Mouse (Mus musculus): ENCODE results near the gene Arntl. TPM values are rescaled to one million over a fixed set of nuclear protein-coding genes. Genes with fewer than 3 reads are reported as not detected.
A peak's percentile ranks its signal among the peaks of the same experiment; 100 is the strongest.

The Arntl gene
- polyA plus RNA-seq, 1 experiment = 9.5 TPM

GRCm38 (mm10) chr7:113195271-113195670 lies 12.0 kb upstream of the Arntl start:
- 46% methylated on average over 2 of the region's 2 CpGs for WGBS
- no peak overlapping the region for H3K4me3 ChIP-seq (replicated peaks; ENCODE audit: control insufficient read depth, low read depth, low read length)
- H3K27ac ChIP-seq (ENCODE audit: control insufficient read depth, insufficient read depth, low read depth, low read length, poor library complexity) = no peak overlapping the region
- TF ChIP-seq POLR2A (IDR thresholded peaks at IDR 0.05; ENCODE audit: borderline replicate concordance, control insufficient read depth, low read depth, low read length) (no peak), CTCF (IDR thresholded peaks at IDR 0.05; ENCODE audit: control insufficient read depth, insufficient read depth, low read length) (no peak)
- H3K4me1 ChIP-seq (ENCODE audit: control insufficient read depth, insufficient read depth, low read length) = peaks cover 1% of the 10 kb centered on the region

GRCm38 (mm10) chr7:113196171-113196570 lies 11.1 kb upstream of the Arntl start:
- WGBS = 69% methylated on average over 3 of the region's 3 CpGs
- H3K4me1 ChIP-seq (ENCODE audit: control insufficient read depth, insufficient read depth, low read length) = peaks cover 1% of the 10 kb centered on the region
- no peak overlapping the region for H3K27ac ChIP-seq (ENCODE audit: control insufficient read depth, insufficient read depth, low read depth, low read length, poor library complexity)
- TF ChIP-seq POLR2A (IDR thresholded peaks at IDR 0.05; ENCODE audit: borderline replicate concordance, control insufficient read depth, low read depth, low read length) (no peak), CTCF (IDR thresholded peaks at IDR 0.05; ENCODE audit: control insufficient read depth, insufficient read depth, low read length) (no peak)
- H3K4me3 ChIP-seq (replicated peaks; ENCODE audit: control insufficient read depth, low read depth, low read length) = no peak overlapping the region

GRCm38 (mm10) chr7:113197161-113197775 lies 10.0 kb upstream of the Arntl start:
- H3K4me3 ChIP-seq (replicated peaks; ENCODE audit: control insufficient read depth, low read depth, low read length) = peak overlapping the region; percentile 49
- no peak for TF ChIP-seq CTCF (IDR thresholded peaks at IDR 0.05; ENCODE audit: control insufficient read depth, insufficient read depth, low read length)
- TF ChIP-seq POLR2A (IDR thresholded peaks at IDR 0.05; ENCODE audit: borderline replicate concordance, control insufficient read depth, low read depth, low read length) = no peak
- 1% methylated on average over 10 of the region's 10 CpGs for WGBS
- H3K4me1 ChIP-seq (ENCODE audit: control insufficient read depth, insufficient read depth, low read length) = peaks cover 1% of the 10 kb centered on the region
- no peak overlapping the region for H3K27ac ChIP-seq (ENCODE audit: control insufficient read depth, insufficient read depth, low read depth, low read length, poor library complexity)

GRCm38 (mm10) chr7:113201584-113201983 lies 5.7 kb upstream of the Arntl start:
- WGBS = 68% methylated on average over 3 of the region's 3 CpGs
- H3K4me3 ChIP-seq (replicated peaks; ENCODE audit: control insufficient read depth, low read depth, low read length) = no peak overlapping the region
- H3K4me1 ChIP-seq (ENCODE audit: control insufficient read depth, insufficient read depth, low read length) = peaks cover 1% of the 10 kb centered on the region
- TF ChIP-seq CTCF (IDR thresholded peaks at IDR 0.05; ENCODE audit: control insufficient read depth, insufficient read depth, low read length) = no peak
- no peak for TF ChIP-seq POLR2A (IDR thresholded peaks at IDR 0.05; ENCODE audit: borderline replicate concordance, control insufficient read depth, low read depth, low read length)
- no peak overlapping the region for H3K27ac ChIP-seq (ENCODE audit: control insufficient read depth, insufficient read depth, low read depth, low read length, poor library complexity)

GRCm38 (mm10) chr7:113207471-113208387 lies 464 bp downstream of the Arntl start:
- H3K4me1 ChIP-seq (ENCODE audit: control insufficient read depth, insufficient read depth, low read length) = peaks cover 2% of the 10 kb centered on the region; the same call in 1 of the 2 replicates
- WGBS = 1% methylated on average over 98 of the region's 98 CpGs
- TF ChIP-seq POLR2A (IDR thresholded peaks at IDR 0.05; ENCODE audit: borderline replicate concordance, control insufficient read depth, low read depth, low read length) = peak; percentile 41; the same call in 1 of the 2 replicates
- no peak for TF ChIP-seq CTCF (IDR thresholded peaks at IDR 0.05; ENCODE audit: control insufficient read depth, insufficient read depth, low read length)
- peak overlapping the region; percentile 70; the same call in 1 of the 2 replicates for H3K27ac ChIP-seq (ENCODE audit: control insufficient read depth, insufficient read depth, low read depth, low read length, poor library complexity)
- H3K4me3 ChIP-seq (replicated peaks; ENCODE audit: control insufficient read depth, low read depth, low read length) = peak overlapping the region; percentile 56

GRCm38 (mm10) chr7:113208388-113208753 lies 1.1 kb downstream of the Arntl start:
- Histone ChIP-seq H3K27ac (ENCODE audit: control insufficient read depth, insufficient read depth, low read depth, low read length, poor library complexity) (no peak overlapping the region), H3K4me3 (replicated peaks; ENCODE audit: control insufficient read depth, low read depth, low read length) (peak overlapping the region; percentile 56), H3K4me1 (ENCODE audit: control insufficient read depth, insufficient read depth, low read length) (peaks cover 2% of the 10 kb centered on the region; the same call in 1 of the 2 replicates)
- WGBS = 6% methylated on average over 19 of the region's 19 CpGs
- TF ChIP-seq CTCF (IDR thresholded peaks at IDR 0.05; ENCODE audit: control insufficient read depth, insufficient read depth, low read length) (no peak), POLR2A (IDR thresholded peaks at IDR 0.05; ENCODE audit: borderline replicate concordance, control insufficient read depth, low read depth, low read length) (no peak)

- 9% methylated on average over 4 of the region's 4 CpGs for WGBS
- H3K4me3 ChIP-seq (replicated peaks; ENCODE audit: control insufficient read depth, low read depth, low read length) = no peak overlapping the region
- no peak overlapping the region for H3K27ac ChIP-seq (ENCODE audit: control insufficient read depth, insufficient read depth, low read depth, low read length, poor library complexity)
- H3K4me1 ChIP-seq (ENCODE audit: control insufficient read depth, insufficient read depth, low read length) = peaks cover 2% of the 10 kb centered on the region; the same call in 1 of the 2 replicates
- TF ChIP-seq CTCF (IDR thresholded peaks at IDR 0.05; ENCODE audit: control insufficient read depth, insufficient read depth, low read length) (no peak), POLR2A (IDR thresholded peaks at IDR 0.05; ENCODE audit: borderline replicate concordance, control insufficient read depth, low read depth, low read length) (no peak)
Measured at GRCm38 (mm10) chr7:113210441-113210840, 3.2 kb downstream of the Arntl start.

Data from bone marrow, adult 2 months (tissue).